Mouse (Mus musculus) ES-Bruce4 (cell line): ENCODE data around the gene Npepps. TPM values are rescaled to one million over a fixed set of nuclear protein-coding genes. Genes with fewer than 3 reads are reported as not detected.
A peak's percentile ranks its signal among the peaks of the same experiment; 100 is the strongest.
"Not testable (repeated sequence)": the region's sequence is repeated elsewhere in the genome, so short reads cannot be mapped to it uniquely, and the experiment has no call there.

Experiments
- H3K27ac ChIP-seq: 2 replicates; pipeline ENCODE4 v1.5.1; 2012; ENCODE audit warnings: low read length, inconsistent platforms; ENCODE audit not compliant: insufficient read depth
- H3K27me3 ChIP-seq: 2 replicates; pipeline ENCODE4 v1.6.1; 2012; ENCODE audit warnings: mild to moderate bottlenecking, low read length, inconsistent platforms; ENCODE audit not compliant: control insufficient read depth, poor library complexity, insufficient read depth, severe bottlenecking
- H3K36me3 ChIP-seq: 2 replicates; pipeline ENCODE4 v1.6.1; 2012; ENCODE audit warnings: inconsistent platforms, mild to moderate bottlenecking, low read length, moderate library complexity; ENCODE audit not compliant: control insufficient read depth, poor library complexity, insufficient read depth, severe bottlenecking
- H3K4me1 ChIP-seq: one replicate; pipeline ENCODE4 v1.8.1; 2011; ENCODE audit warnings: low read length; ENCODE audit not compliant: control insufficient read depth, insufficient read depth
- H3K4me3 ChIP-seq: 2 replicates; pipeline ENCODE4 v1.5.1; 2011; ENCODE audit warnings: low read depth, mild to moderate bottlenecking, low read length
- H3K9ac ChIP-seq: 2 replicates; pipeline ENCODE4 v1.6.1; 2012; ENCODE audit warnings: low read depth, mild to moderate bottlenecking, inconsistent platforms; ENCODE audit not compliant: poor library complexity, severe bottlenecking
- H3K9me3 ChIP-seq: replicated peaks from 2 replicates; pipeline ENCODE4 v1.6.1; 2012; ENCODE audit warnings: mild to moderate bottlenecking, low read length, inconsistent platforms; ENCODE audit not compliant: control insufficient read depth, poor library complexity, insufficient read depth, severe bottlenecking
- CTCF ChIP-seq: IDR thresholded peaks from one replicate; pipeline ENCODE4 v1.8.1; 2011; ENCODE audit warnings: low read depth, low read length
- EP300 ChIP-seq: IDR thresholded peaks from 2 replicates; pipeline ENCODE4 v1.6.1; 2011; ENCODE audit warnings: low read depth, low read length; ENCODE audit not compliant: insufficient read depth
- POLR2A ChIP-seq: IDR thresholded peaks from one replicate; pipeline ENCODE4 v1.8.1; 2011; ENCODE audit warnings: low read length; ENCODE audit not compliant: insufficient read depth
- polyA plus RNA-seq: library from polyadenylated mRNA; stranded (reverse); fragments of >200 nt; gene quantifications from 2 replicates; pipeline ENCODE4 v1.2.4, GENCODE M21; 2011; ENCODE audit warnings: low read depth; ENCODE audit not compliant: missing spikeins, insufficient read depth, insufficient read length

Npepps gene
- polyA plus RNA-seq, 1 experiment: 213 TPM

DNA sequence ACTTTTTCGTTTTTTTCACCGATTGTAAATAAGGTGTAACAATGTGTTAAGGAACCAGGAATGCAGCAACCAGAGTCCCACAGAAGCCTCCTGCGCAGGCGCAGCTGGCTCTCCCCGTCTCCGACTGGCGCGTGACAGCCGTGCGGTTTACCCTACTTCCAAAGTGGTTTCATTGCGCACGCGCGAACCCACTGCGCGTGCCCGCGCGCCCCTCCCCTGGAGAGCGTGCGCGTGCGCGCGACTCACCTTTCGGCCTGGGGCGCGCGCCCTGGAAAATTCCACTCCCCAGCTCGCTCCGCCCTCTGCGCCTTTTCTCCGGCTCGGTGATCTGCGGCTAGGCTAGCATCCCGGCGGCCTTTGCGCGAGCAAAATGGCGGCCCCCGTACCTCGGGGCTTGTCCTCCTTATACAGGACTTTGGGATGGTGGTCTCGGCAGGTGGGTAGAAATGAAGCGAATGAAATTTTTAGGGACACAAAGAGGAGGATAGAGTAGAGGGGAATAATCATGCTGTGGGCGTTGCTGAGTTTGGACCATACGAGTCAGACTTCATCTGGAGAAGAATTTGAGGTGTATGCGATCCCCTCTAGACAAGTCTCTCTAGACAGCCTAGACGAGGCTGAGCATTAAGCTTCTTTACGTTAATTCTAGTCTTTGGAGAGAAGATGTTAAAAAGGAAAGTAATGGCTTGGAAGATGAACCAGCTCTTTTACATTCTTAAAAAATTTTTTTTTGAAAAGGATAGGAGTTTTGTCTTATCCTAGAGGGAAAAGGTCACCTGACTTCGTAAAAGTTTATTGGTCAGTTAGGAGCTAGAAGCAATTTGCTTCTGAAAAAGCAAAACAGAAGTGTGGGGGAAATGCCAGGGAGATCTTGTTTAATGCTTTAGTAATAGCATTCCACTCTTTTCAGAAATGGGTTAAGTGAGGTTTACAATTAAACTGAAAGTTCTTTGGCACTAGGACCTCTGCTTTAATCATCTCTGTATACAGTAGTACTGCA is 35.4 kb upstream of the Npepps start, which contains the start of gene Mrpl45:
TSS of gene Mrpl45 (plus strand) at position 213 of the 1,000 bp plus-strand sequence.
- TF ChIP-seq EP300 (0 out of 2 replicates have a peak, but pooled peaks have one; percentile 22), POLR2A (peak; percentile 77), CTCF (no peak)
- H3K4me3 ChIP-seq: peak within 1 kb of the TSS; percentile 92

DNA sequence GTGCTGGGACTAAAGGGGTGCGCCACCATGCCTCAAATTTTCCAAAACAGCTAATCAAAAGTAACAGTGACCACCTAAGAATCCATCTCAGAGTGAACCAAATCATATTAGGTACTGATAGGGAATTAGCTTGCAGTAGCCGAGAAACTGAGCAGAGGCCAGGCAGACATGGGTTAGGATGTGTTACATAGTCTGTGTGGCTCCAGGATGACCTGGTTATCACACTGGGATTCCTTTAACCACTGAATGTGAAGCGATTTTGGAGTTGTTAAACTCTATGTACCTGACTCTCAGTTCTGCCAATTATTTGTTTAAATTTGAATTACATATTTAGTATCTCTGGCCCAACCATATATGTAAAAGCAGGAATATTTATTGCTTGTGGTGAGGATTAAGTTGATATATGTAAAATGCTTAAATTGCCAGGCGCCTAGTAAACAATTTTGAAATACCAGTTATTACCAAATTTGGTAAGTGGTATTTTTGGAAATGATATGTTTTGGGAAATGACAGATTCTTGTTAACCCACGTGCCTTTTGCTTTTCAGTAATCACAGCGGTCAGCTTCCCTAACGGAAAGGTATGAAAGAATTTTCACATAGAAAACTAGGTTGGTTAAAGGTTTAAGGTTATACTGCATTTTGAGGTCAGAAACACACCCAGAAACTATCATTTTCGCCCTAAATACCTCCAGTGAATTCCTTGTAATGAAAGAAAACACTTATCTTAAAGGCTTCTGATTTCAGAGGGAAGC is 34.5 kb upstream of the Npepps start:
- H3K4me3 ChIP-seq: no peak overlapping the region; the same call in 1 of the 2 replicates
- H3K27ac ChIP-seq: peak overlapping the region; percentile 69
- peak overlapping the region; percentile 25; the same call in 1 of the 2 replicates for H3K9ac ChIP-seq
- H3K36me3 ChIP-seq: peaks cover 14% of the 10 kb centered on the region
- TF ChIP-seq CTCF (no peak), POLR2A (no peak), EP300 (no peak)
- H3K9me3 ChIP-seq: no peaks in the 10 kb centered on the region
- no peaks in the 10 kb centered on the region for H3K27me3 ChIP-seq
- no peaks in the 10 kb centered on the region for H3K4me1 ChIP-seq

More for the DNA sequence above, 35.4 kb upstream of the Npepps start, which contains the start of gene Mrpl45:
- no peaks in the 10 kb centered on the region for H3K4me1 ChIP-seq
- no peaks in the 10 kb centered on the region for H3K9me3 ChIP-seq
- H3K27me3 ChIP-seq: no peaks in the 10 kb centered on the region
- H3K27ac ChIP-seq: peak within 1 kb of the TSS; percentile 85
- H3K9ac ChIP-seq: peak within 1 kb of the TSS; percentile 89
- peaks cover 17% of the 10 kb centered on the region for H3K36me3 ChIP-seq

DNA sequence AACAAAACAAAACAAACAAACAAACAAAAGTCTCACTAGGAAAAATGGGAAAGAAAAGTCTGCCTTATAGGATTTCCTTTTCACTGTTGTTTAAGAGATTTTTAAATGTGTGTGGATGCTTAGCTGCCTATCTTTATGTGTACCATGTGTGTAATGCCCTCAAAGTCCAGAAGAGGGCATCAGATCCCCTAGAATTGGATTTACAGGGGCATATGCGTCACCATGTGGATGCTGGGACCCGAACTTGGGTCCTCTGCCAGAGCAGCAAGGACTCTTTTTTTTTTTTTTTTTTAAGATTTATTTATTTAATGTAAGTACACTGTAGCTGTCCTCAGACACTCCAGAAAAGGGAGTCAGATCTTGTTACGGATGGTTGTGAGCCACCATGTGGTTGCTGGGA is 33.7 kb upstream of the Npepps start:
- H3K36me3 ChIP-seq: peaks cover 13% of the 10 kb centered on the region; the same call in 1 of the 2 replicates
- H3K9me3 ChIP-seq: no peaks in the 10 kb centered on the region
- H3K4me1 ChIP-seq: no peaks in the 10 kb centered on the region
- H3K27ac ChIP-seq: no peak overlapping the region
- TF ChIP-seq EP300 (no peak), CTCF (peak; percentile 15)
- H3K27me3 ChIP-seq: no peaks in the 10 kb centered on the region
- no peak overlapping the region for H3K4me3 ChIP-seq
- H3K9ac ChIP-seq: no peak overlapping the region

DNA sequence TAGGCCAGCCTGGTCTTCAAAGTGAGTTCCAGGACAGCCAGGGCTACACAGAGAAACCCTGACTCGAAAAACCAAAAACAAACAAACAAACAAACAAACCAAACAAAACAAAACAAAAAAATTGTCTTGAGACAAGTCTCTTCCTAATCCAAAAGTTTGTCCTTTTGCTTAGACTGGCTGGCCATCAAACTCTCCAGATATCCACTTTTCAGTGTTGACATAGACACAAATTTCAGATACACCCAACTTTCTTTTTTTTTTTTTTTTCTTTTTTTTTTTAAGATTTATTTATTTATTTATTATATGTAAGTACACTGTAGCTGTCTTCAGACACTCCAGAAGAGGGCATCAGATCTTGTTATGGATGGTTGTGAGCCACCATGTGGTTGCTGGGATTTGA is 32.4 kb upstream of the Npepps start:
- not testable (repeated sequence) for H3K9ac ChIP-seq, H3K27ac ChIP-seq, H3K9me3 ChIP-seq, H3K4me1 ChIP-seq, H3K27me3 ChIP-seq, H3K4me3 ChIP-seq
- peaks cover 10% of the 10 kb centered on the region; the same call in 1 of the 2 replicates for H3K36me3 ChIP-seq

DNA sequence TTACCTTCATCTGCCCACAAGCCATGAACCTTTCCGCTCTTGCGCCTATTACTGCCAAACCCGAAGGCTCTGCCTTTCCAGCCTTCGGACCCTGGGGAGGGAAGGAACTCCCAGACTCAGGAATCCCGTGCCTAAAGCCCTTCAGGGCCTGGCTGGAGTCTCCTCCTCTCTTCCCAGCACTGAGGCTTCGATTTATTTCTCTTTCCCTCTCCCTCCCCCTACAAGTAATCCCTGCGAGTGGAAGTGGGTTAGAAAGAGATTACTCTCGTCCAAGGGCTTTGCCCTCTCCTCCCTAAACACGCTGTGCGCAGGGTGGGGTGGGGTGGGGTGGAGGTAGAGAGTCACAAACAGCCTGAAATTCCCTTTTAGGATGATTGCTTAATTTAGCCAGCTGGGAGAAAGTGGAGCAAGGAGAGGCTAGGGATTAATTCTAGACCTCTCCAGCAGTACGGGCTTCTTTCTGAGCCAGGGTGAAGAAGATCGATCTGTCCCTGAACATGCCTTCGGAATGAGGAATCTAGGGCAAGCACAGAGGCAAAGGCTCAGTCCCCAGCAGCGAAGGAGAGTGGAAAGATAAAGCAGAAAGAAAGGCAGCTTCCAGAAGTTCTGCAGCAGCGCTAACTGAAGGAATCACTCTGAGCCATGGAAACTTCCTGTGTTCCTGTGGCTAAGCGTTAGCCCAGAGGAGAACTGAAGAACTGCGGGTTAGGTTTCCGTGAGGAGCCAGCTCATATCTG is 30.6 kb upstream of the Npepps start:
- Histone ChIP-seq H3K9ac (peak overlapping the region; percentile 98), H3K36me3 (no peaks in the 10 kb centered on the region), H3K27me3 (no peaks in the 10 kb centered on the region), H3K4me1 (peaks cover 2% of the 10 kb centered on the region), H3K27ac (peak overlapping the region; percentile 97), H3K4me3 (peak overlapping the region; percentile 31), H3K9me3 (no peaks in the 10 kb centered on the region)
- TF ChIP-seq POLR2A (no peak), CTCF (no peak), EP300 (0 out of 2 replicates have a peak, but pooled peaks have one; percentile 6)
